Comparison of ENCODE assay signal across 8 mouse cellular contexts in the genomic region with DNA sequence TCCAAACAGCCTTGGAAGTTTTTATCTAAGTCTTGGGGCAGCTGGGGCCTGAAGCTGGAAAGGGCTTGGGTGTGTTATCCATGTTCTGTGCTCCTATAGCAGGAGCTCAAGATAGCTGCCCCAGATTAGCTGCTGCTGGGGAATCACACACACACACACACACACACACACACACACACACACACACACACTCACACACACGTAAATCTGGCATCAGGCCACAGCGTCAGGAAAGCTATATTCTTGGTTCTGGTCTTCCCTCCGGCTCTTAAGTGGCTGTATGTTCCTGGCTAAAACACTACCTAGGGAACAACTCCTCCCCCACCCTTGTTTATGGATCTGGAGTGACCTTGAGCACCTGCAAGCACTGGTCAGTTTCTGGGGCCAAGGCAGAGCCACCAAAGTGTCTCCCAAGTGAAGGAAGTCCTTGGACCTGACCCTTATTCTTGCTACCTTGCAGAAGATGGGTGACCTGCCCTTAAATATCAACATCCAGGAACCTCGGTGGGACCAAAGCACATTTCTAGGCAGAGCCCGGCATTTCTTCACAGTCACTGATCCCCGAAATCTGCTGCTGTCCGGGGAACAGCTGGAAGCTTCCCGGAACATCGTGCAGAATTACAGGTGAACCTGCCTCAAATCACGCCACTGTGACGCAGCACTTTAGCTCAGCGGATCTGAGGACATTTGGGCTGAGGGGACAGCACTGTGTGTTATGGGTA. TPM values are rescaled to one million over a fixed set of nuclear protein-coding genes. Genes with fewer than 3 reads are reported as not detected.
DNase-seq lines count a peak whose midpoint lies in the region; ATAC-seq and TF ChIP-seq lines count a peak whose summit lies in the region.

No protein-coding gene starts in this region.

- no peak for DNase-seq in heart, adult 18-20 months
- no peak for DNase-seq in CH12.LX (ENCODE audit: extremely low read depth)
- no peak for DNase-seq in adrenal gland, postnatal 14 days
- no peak for DNase-seq in adrenal gland, postnatal 25 days
- no peak for DNase-seq in adrenal gland, postnatal 10 days

- peaks cover 25% of the 10 kb centered on the region for H3K27me3 ChIP-seq in heart, embryonic 11.5 days (ENCODE audit: control insufficient read depth, insufficient read depth, low read length)
- H3K27me3 ChIP-seq in CH12.LX (replicated peaks), result peaks cover 33% of the 10 kb centered on the region
- peaks cover 19% of the 10 kb centered on the region for H3K27me3 ChIP-seq in forebrain, embryonic 13.5 days
- H3K27me3 ChIP-seq in liver, embryonic 15.5 days, result peaks cover 36% of the 10 kb centered on the region

- TF ChIP-seq POLR2A in CH12.LX (IDR thresholded peaks at IDR 0.05; ENCODE audit: low read depth, low read length), result no peak

- in situ Hi-C loops in CH12.LX (cut with MboI; ENCODE audit: low pct_ligation_motif_present, low pct_unique_long_range_greater_than_20kb, low sequenced_read_pairs), result loop anchor here (25.0 kb wide), 1 partner anchor 462 kb away; no protein-coding TSS in a partner anchor

- no peak for TF ChIP-seq RAD21 in CH12.LX (IDR thresholded peaks at IDR 0.05; ENCODE audit: low read depth, low read length)

- peaks cover 4% of the 10 kb centered on the region; the same call in 1 of the 2 replicates for H3K36me3 ChIP-seq in heart, embryonic 11.5 days (ENCODE audit: control insufficient read depth, insufficient read depth, low read length)
- peaks cover 12 to 41% of the 10 kb centered on the region in 2 experiments for H3K36me3 ChIP-seq in CH12.LX (replicated peaks in 1 of 2; ENCODE audit: control insufficient read depth in 1 of 2, insufficient read depth in 1 of 2, low read length in 1 of 2)
- H3K36me3 ChIP-seq in forebrain, embryonic 13.5 days (ENCODE audit: poor library complexity, severe bottlenecking), result peaks cover 29% of the 10 kb centered on the region
- H3K36me3 ChIP-seq in liver, embryonic 15.5 days (replicated peaks), result no peaks in the 10 kb centered on the region

- no peak for ATAC-seq in heart, embryonic 11.5 days (replicated peaks; ENCODE audit: insufficient number of reproducible peaks, low FRiP score, low TSS enrichment)
- no peak for ATAC-seq in forebrain, embryonic 13.5 days
- no peak for ATAC-seq in liver, embryonic 15.5 days (ENCODE audit: insufficient read depth)

- H3K4me1 ChIP-seq in heart, embryonic 11.5 days (ENCODE audit: control insufficient read depth, insufficient read depth, low read length), result peaks cover 14% of the 10 kb centered on the region
- peaks cover 4 to 26% of the 10 kb centered on the region in 2 experiments; a peak in 3 of 4 replicates for H3K4me1 ChIP-seq in CH12.LX (ENCODE audit: control insufficient read depth in 1 of 2, insufficient read depth in 2 of 2)
- peaks cover 43% of the 10 kb centered on the region for H3K4me1 ChIP-seq in forebrain, embryonic 13.5 days
- peaks cover 33% of the 10 kb centered on the region for H3K4me1 ChIP-seq in liver, embryonic 15.5 days (replicated peaks)

- peak overlapping the region; percentile 84 for H3K4me2 ChIP-seq in heart, embryonic 11.5 days
- H3K4me2 ChIP-seq in CH12.LX (ENCODE audit: insufficient read depth, low read depth, poor library complexity, severe bottlenecking), result peak overlapping the region; percentile 45; the same call in 1 of the 2 replicates
- peak overlapping the region; percentile 68 for H3K4me2 ChIP-seq in forebrain, embryonic 13.5 days
- H3K4me2 ChIP-seq in liver, embryonic 15.5 days, result peak overlapping the region; percentile 89

- H3K9me3 ChIP-seq in heart, embryonic 11.5 days (replicated peaks; ENCODE audit: control insufficient read depth, low read length), result no peaks in the 10 kb centered on the region
- H3K9me3 ChIP-seq in CH12.LX (replicated peaks; ENCODE audit: low read length), result no peaks in the 10 kb centered on the region
- H3K9me3 ChIP-seq in forebrain, embryonic 13.5 days (replicated peaks), result no peaks in the 10 kb centered on the region
- H3K9me3 ChIP-seq in liver, embryonic 15.5 days (replicated peaks), result no peaks in the 10 kb centered on the region

- H3K27ac ChIP-seq in heart, embryonic 11.5 days (ENCODE audit: low read depth, low read length), result peak overlapping the region; percentile 78
- no peak overlapping the region for H3K27ac ChIP-seq in CH12.LX (ENCODE audit: insufficient read depth, low read depth)
- H3K27ac ChIP-seq in forebrain, embryonic 13.5 days, result peak overlapping the region; percentile 87
- H3K27ac ChIP-seq in liver, embryonic 15.5 days (replicated peaks), result no peak overlapping the region

- TF ChIP-seq EP300 in CH12.LX (IDR thresholded peaks at IDR 0.05; ENCODE audit: low read length), result no peak

- no peaks in the 10 kb centered on the region for H3K79me2 ChIP-seq in CH12.LX (replicated peaks; ENCODE audit: control insufficient read depth, extremely low read depth, insufficient read depth, poor library complexity, severe bottlenecking)

- H3K9ac ChIP-seq in heart, embryonic 11.5 days (ENCODE audit: low read depth, low read length), result peak overlapping the region; percentile 74; the same call in 1 of the 2 replicates
- H3K9ac ChIP-seq in CH12.LX (ENCODE audit: insufficient read depth, low read depth), result peak overlapping the region; percentile 50; the same call in 1 of the 2 replicates
- H3K9ac ChIP-seq in forebrain, embryonic 13.5 days, result peak overlapping the region; percentile 77
- H3K9ac ChIP-seq in liver, embryonic 15.5 days, result 0 out of 2 replicates have a peak overlapping the region, but pooled peaks have one; percentile 59

- 71% methylated on average over 12 of the region's 12 CpGs for WGBS in heart, embryonic 11.5 days (ENCODE audit: insufficient replicate concordance)
- 81% methylated on average over 12 of the region's 12 CpGs for WGBS in forebrain, embryonic 13.5 days
- WGBS in liver, embryonic 15.5 days (ENCODE audit: insufficient replicate concordance), result 70% methylated on average over 12 of the region's 12 CpGs

- peak overlapping the region; percentile 57; the same call in 1 of the 2 replicates for H3K4me3 ChIP-seq in heart, embryonic 11.5 days (ENCODE audit: low read depth, low read length)
- H3K4me3 ChIP-seq in CH12.LX (replicated peaks in 1 of 3; ENCODE audit: low read depth in 2 of 3, low read length in 2 of 3, poor library complexity in 1 of 3), result peak overlapping the region in 1 of 3 experiments; percentile 93
- H3K4me3 ChIP-seq in forebrain, embryonic 13.5 days, result peak overlapping the region; percentile 54
- H3K4me3 ChIP-seq in liver, embryonic 15.5 days (replicated peaks), result peak overlapping the region; percentile 64; the same call in 1 of the 2 replicates

- dilution Hi-C loops in CH12.LX (cut with MboI; ENCODE audit: extremely low pct_ligation_motif_present, extremely low pct_unique_long_range_greater_than_20kb, low sequenced_read_pairs), result no loop called here

- no peak for TF ChIP-seq CTCF in CH12.LX (conservative IDR thresholded peaks at IDR 0.05 in 1 of 2, IDR thresholded peaks at IDR 0.05 in 1 of 2; ENCODE audit: low read depth in 2 of 2, low read length in 2 of 2)

RNA-seq across cellular contexts. Expression of gene Sfxn3, which starts 1.5 kb away (rescaled TPM):
- polyA plus RNA-seq in heart, embryonic 11.5 days (2014; fragmentation: Nextera tagmentation; extraction: Ambion mirVana), result 16.0 and 18.8 TPM in 2 replicates
- total RNA-seq in heart, adult 18-20 months (2021), result 1 to 10 TPM; 7.8 to 8.9 TPM
- total RNA-seq in CH12.LX (2012; rRNA removed) (2.4 and 3.6 TPM in 2 replicates), CH12.LX (2014; rRNA removed) (0.95 and 1.4 TPM in 2 replicates)
- 3.1 and 4.2 TPM in 2 replicates for polyA plus RNA-seq in CH12.LX (2012; ENCODE audit: insufficient read length, low read depth)
- 38.8 and 42.2 TPM in 2 replicates for polyA plus RNA-seq in forebrain, embryonic 13.5 days (2015; fragmentation: Nextera tagmentation; extraction: Ambion mirVana)
- 2.9 and 3.1 TPM in 2 replicates for polyA plus RNA-seq in liver, embryonic 15.5 days (2015; fragmentation: Nextera tagmentation; extraction: Ambion mirVana)
- total RNA-seq in adrenal gland, postnatal 14 days (2021), result 51.7 and 58.1 TPM in 2 replicates
- total RNA-seq in adrenal gland, postnatal 25 days (2021), result 49.3 and 65.0 TPM in 2 replicates
- total RNA-seq in adrenal gland, postnatal 10 days (2021), result 10 to 100 TPM; 39.3 to 51.5 TPM

RNA-seq across cellular contexts. Expression of gene Pdzd7, which starts 3.3 kb away (rescaled TPM):
- 0.21 TPM in 1 of 2 replicates, not detected in the other for polyA plus RNA-seq in heart, embryonic 11.5 days (2014; fragmentation: Nextera tagmentation; extraction: Ambion mirVana)
- not detected for total RNA-seq in heart, adult 18-20 months (2021)
- 0.04 and 0.17 TPM in 2 replicates for total RNA-seq in CH12.LX (2012; rRNA removed)
- 0.12 and 0.20 TPM in 2 replicates for total RNA-seq in CH12.LX (2014; rRNA removed)
- polyA plus RNA-seq in CH12.LX (2012; ENCODE audit: insufficient read length, low read depth), result 0.15 TPM in 1 of 2 replicates, not detected in the other
- 0.92 and 1.5 TPM in 2 replicates for polyA plus RNA-seq in forebrain, embryonic 13.5 days (2015; fragmentation: Nextera tagmentation; extraction: Ambion mirVana)
- not detected in 2 replicates for polyA plus RNA-seq in liver, embryonic 15.5 days (2015; fragmentation: Nextera tagmentation; extraction: Ambion mirVana)
- not detected in 2 replicates for total RNA-seq in adrenal gland, postnatal 14 days (2021)
- 0.52 TPM in 1 of 2 replicates, not detected in the other for total RNA-seq in adrenal gland, postnatal 25 days (2021)
- total RNA-seq in adrenal gland, postnatal 10 days (2021), result under 1 TPM; 0.21 to 0.48 TPM

RNA-seq across cellular contexts. Expression of gene Kazald1, which starts 26.2 kb away (rescaled TPM):
- 2.7 and 2.9 TPM in 2 replicates for polyA plus RNA-seq in heart, embryonic 11.5 days (2014; fragmentation: Nextera tagmentation; extraction: Ambion mirVana)
- total RNA-seq in heart, adult 18-20 months (2021), result 1 to 10 TPM; 3.3 to 4.1 TPM
- total RNA-seq in CH12.LX (2012; rRNA removed) (0.63 and 1.2 TPM in 2 replicates), CH12.LX (2014; rRNA removed) (0.23 and 0.27 TPM in 2 replicates)
- polyA plus RNA-seq in CH12.LX (2012; ENCODE audit: insufficient read length, low read depth), result 0.31 and 0.44 TPM in 2 replicates
- 0.46 and 0.76 TPM in 2 replicates for polyA plus RNA-seq in forebrain, embryonic 13.5 days (2015; fragmentation: Nextera tagmentation; extraction: Ambion mirVana)
- 0.24 and 0.32 TPM in 2 replicates for polyA plus RNA-seq in liver, embryonic 15.5 days (2015; fragmentation: Nextera tagmentation; extraction: Ambion mirVana)
- 5.7 and 6.3 TPM in 2 replicates for total RNA-seq in adrenal gland, postnatal 14 days (2021)
- 3.9 and 5.6 TPM in 2 replicates for total RNA-seq in adrenal gland, postnatal 25 days (2021)
- 1 to 10 TPM; 8.2 to 9.2 TPM for total RNA-seq in adrenal gland, postnatal 10 days (2021)

RNA-seq across cellular contexts. Expression of gene Lzts2, which starts 34.6 kb away (rescaled TPM):
- 35.3 and 38.4 TPM in 2 replicates for polyA plus RNA-seq in heart, embryonic 11.5 days (2014; fragmentation: Nextera tagmentation; extraction: Ambion mirVana)
- total RNA-seq in heart, adult 18-20 months (2021), result 10 to 100 TPM; 55.3 to 58.9 TPM
- total RNA-seq in CH12.LX (2012; rRNA removed) (17.5 and 22.1 TPM in 2 replicates), CH12.LX (2014; rRNA removed) (0.68 and 0.73 TPM in 2 replicates)
- polyA plus RNA-seq in CH12.LX (2012; ENCODE audit: insufficient read length, low read depth), result 2.2 and 3.1 TPM in 2 replicates
- polyA plus RNA-seq in forebrain, embryonic 13.5 days (2015; fragmentation: Nextera tagmentation; extraction: Ambion mirVana), result 24.5 and 24.7 TPM in 2 replicates
- 6.8 and 7.7 TPM in 2 replicates for polyA plus RNA-seq in liver, embryonic 15.5 days (2015; fragmentation: Nextera tagmentation; extraction: Ambion mirVana)
- 70.4 and 77.4 TPM in 2 replicates for total RNA-seq in adrenal gland, postnatal 14 days (2021)
- 83.2 and 101 TPM in 2 replicates for total RNA-seq in adrenal gland, postnatal 25 days (2021)
- 10 to 100 TPM; 63.1 to 77.8 TPM for total RNA-seq in adrenal gland, postnatal 10 days (2021)

RNA-seq across cellular contexts. Expression of gene Mrpl43, which starts 42.6 kb away (rescaled TPM):
- polyA plus RNA-seq in heart, embryonic 11.5 days (2014; fragmentation: Nextera tagmentation; extraction: Ambion mirVana), result 63.0 and 64.3 TPM in 2 replicates
- 10 to 100 TPM; 54.3 to 58.2 TPM for total RNA-seq in heart, adult 18-20 months (2021)
- total RNA-seq in CH12.LX (2012; rRNA removed) (72.7 and 76.6 TPM in 2 replicates), CH12.LX (2014; rRNA removed) (63.5 and 72.7 TPM in 2 replicates)
- 75.1 and 77.9 TPM in 2 replicates for polyA plus RNA-seq in CH12.LX (2012; ENCODE audit: insufficient read length, low read depth)
- 82.2 and 89.7 TPM in 2 replicates for polyA plus RNA-seq in forebrain, embryonic 13.5 days (2015; fragmentation: Nextera tagmentation; extraction: Ambion mirVana)
- polyA plus RNA-seq in liver, embryonic 15.5 days (2015; fragmentation: Nextera tagmentation; extraction: Ambion mirVana), result 27.4 and 28.8 TPM in 2 replicates
- 45.6 and 50.0 TPM in 2 replicates for total RNA-seq in adrenal gland, postnatal 14 days (2021)
- 47.9 and 53.7 TPM in 2 replicates for total RNA-seq in adrenal gland, postnatal 25 days (2021)
- 10 to 100 TPM; 50.0 to 58.3 TPM for total RNA-seq in adrenal gland, postnatal 10 days (2021)

Comparison
In these comparisons a context has a peak if more than half of its experiments do, and no peak if none do; other contexts are left out.
1. H3K27ac ChIP-seq: peak in heart, embryonic 11.5 days (single experiment) and forebrain, embryonic 13.5 days (single experiment); none in CH12.LX (single experiment) and liver, embryonic 15.5 days (single experiment).
2. Peak in every context shown above with its lines, with median percentiles within 50 percentile points of each other: H3K4me2 ChIP-seq and H3K9ac ChIP-seq.